Mouse (Mus musculus): ENCODE measurements around the gene Zfp14. TPM values are rescaled to one million over a fixed set of nuclear protein-coding genes. Genes with fewer than 3 reads are reported as not detected.

The Zfp14 gene
- total and polyA plus RNA-seq, 3 experiments = 0.25 to 0.39 TPM; not detected in 1

DNA sequence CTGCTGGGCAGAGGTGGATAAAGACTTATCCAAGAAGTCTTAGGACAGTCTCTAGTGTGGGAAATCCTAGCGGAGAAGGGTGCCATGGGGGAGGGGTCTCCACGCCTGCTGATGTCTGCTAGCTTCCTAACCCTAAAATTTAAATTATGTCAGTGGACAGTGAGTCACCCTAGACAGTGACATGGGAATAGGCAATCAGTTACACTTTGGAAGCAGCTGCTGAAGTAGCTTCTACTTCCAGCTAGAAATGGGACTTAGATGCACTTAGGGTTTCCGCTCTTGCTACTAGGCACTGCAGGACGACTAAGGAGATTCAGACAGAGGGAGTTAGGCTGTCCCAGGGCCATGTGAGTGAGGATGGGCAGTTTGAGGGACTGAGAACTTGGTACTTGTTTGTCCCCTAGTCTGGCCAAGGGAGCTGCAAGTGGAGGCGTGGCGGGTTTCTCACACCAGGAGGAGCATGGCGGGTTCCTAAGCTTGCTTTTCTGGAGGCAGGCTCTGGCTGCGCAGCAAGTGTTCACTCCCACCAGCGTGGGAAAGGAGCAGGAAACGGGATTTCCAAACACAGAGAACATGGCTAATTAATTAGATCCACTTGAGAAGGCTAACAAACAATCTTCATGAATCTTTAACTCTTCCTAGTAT, 40.5 kb downstream of the Zfp14 start:
- Histone ChIP-seq H3K79me2 (ENCODE audit: control insufficient read depth, insufficient read depth, low read length, poor library complexity) (no peaks in the 10 kb centered on the region), H3K4me3 (ENCODE audit: control insufficient read depth in 1 of 2, insufficient read depth in 1 of 2, low read depth in 2 of 2, low read length in 2 of 2) (no peak overlapping the region), H3K4me1 (ENCODE audit: control insufficient read depth in 1 of 2, insufficient read depth in 2 of 2, low read length in 2 of 2) (no peaks in the 10 kb centered on the region), H3K9me3 (replicated peaks; ENCODE audit: insufficient read depth, low read length) (no peaks in the 10 kb centered on the region), H3K27me3 (ENCODE audit: control insufficient read depth in 1 of 2, insufficient read depth in 2 of 2, low read length in 2 of 2) (no peaks in the 10 kb centered on the region), H3K9ac (ENCODE audit: control insufficient read depth, low read depth, low read length, poor library complexity, severe bottlenecking) (no peak overlapping the region), H3K36me3 (ENCODE audit: control insufficient read depth in 1 of 2, insufficient read depth in 2 of 2, low read length in 2 of 2) (no peaks in the 10 kb centered on the region; a peak in 1 of 4 replicates), H3K27ac (ENCODE audit: control insufficient read depth, low read depth, low read length) (no peak overlapping the region)
- no peak for DNase-seq (ENCODE audit: low read depth, low spot score)
- no peak for TF ChIP-seq EP300 (IDR thresholded peaks at IDR 0.05; ENCODE audit: low read depth in 1 of 2, low read length in 2 of 2)
- TF ChIP-seq POLR2AphosphoS2 (IDR thresholded peaks at IDR 0.05; ENCODE audit: low read length) = no peak
- no peak for TF ChIP-seq ZKSCAN1 (IDR thresholded peaks at IDR 0.05; ENCODE audit: low read depth, low read length)
- no peak for TF ChIP-seq NRF1 (IDR thresholded peaks at IDR 0.05; ENCODE audit: insufficient read depth, low read depth, low read length, poor library complexity, severe bottlenecking)
- TF ChIP-seq KAT2A (conservative IDR thresholded peaks at IDR 0.05; ENCODE audit: low read depth, low read length) = no peak
- TF ChIP-seq MYC (IDR thresholded peaks at IDR 0.05; ENCODE audit: low read depth, low read length) = no peak
- no peak for TF ChIP-seq MAZ (IDR thresholded peaks at IDR 0.05; ENCODE audit: low read depth, low read length)
- TF ChIP-seq TBP (IDR thresholded peaks at IDR 0.05; ENCODE audit: low read depth, low read length) = no peak
- no peak for TF ChIP-seq ZNF384 (IDR thresholded peaks at IDR 0.05; ENCODE audit: low read depth, low read length)
- TF ChIP-seq TAL1 (IDR thresholded peaks at IDR 0.05; ENCODE audit: low read length) = no peak
- no peak for TF ChIP-seq E2F4 (IDR thresholded peaks at IDR 0.05; ENCODE audit: borderline replicate concordance, low read depth, low read length)
- TF ChIP-seq UBTF (IDR thresholded peaks at IDR 0.05; ENCODE audit: borderline replicate concordance, insufficient read depth, low read depth, low read length) = no peak
- no peak for TF ChIP-seq RAD21 (IDR thresholded peaks at IDR 0.05; ENCODE audit: low read depth, low read length)
- no peak for TF ChIP-seq POLR2AphosphoS5 (IDR thresholded peaks at IDR 0.05; ENCODE audit: borderline replicate concordance, low read depth, low read length)
- no peak for TF ChIP-seq HCFC1 (IDR thresholded peaks at IDR 0.05; ENCODE audit: low read depth, low read length)
- no peak for TF ChIP-seq ZC3H11A (IDR thresholded peaks at IDR 0.05; ENCODE audit: low read depth, low read length)
- TF ChIP-seq TCF12 (IDR thresholded peaks at IDR 0.05; ENCODE audit: low read depth, low read length) = no peak
- TF ChIP-seq GABPA (IDR thresholded peaks at IDR 0.05; ENCODE audit: low read depth, low read length) = no peak
- no peak for TF ChIP-seq MXI1 (IDR thresholded peaks at IDR 0.05; ENCODE audit: low read depth, low read length)

All from MEL (cell line).